1 mouse cellular context compared by ENCODE assay signal in the genomic region with DNA sequence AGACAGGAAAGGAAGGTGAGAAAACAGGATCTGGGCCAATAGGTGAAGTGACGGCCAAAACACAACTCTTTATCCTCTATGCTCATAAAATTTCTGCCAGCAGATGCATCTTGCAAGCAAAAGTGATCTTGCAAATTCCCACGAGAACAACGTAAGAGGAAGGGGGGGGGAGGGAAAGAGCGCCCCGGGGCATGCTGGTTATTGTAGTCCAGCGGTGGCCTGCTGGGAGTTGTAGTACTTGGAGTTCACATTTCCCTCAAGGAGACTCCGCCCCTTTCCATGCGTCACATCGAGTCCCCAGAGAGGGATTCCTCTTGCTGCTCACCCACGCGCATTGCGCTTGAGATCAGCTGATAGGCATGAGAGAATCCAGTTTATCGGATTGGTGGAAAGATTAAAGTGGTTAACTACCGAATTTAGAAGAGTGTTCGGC.
TF ChIP-seq lines count a peak whose summit lies in the region.

No protein-coding gene starts in this region.

TF ChIP-seq in MEL, 35 proteins besides CTCF, POLR2A, EP300 and RAD21 (continued from another document):
- TF ChIP-seq MYB (IDR thresholded peaks at IDR 0.05; ENCODE audit: low read depth, low read length): no peak
- peak; percentile 99 for TF ChIP-seq KAT2A (conservative IDR thresholded peaks at IDR 0.05; ENCODE audit: low read depth, low read length)
- TF ChIP-seq SIN3A (IDR thresholded peaks at IDR 0.05; ENCODE audit: low read length): peak; percentile 96
- TF ChIP-seq MAFK (IDR thresholded peaks at IDR 0.05; ENCODE audit: borderline replicate concordance, low read depth, low read length): no peak
- peak; percentile 94 for TF ChIP-seq TBP (IDR thresholded peaks at IDR 0.05; ENCODE audit: low read depth, low read length)
- TF ChIP-seq E2F4 (IDR thresholded peaks at IDR 0.05; ENCODE audit: borderline replicate concordance, low read depth, low read length): no peak
- TF ChIP-seq TCF12 (IDR thresholded peaks at IDR 0.05; ENCODE audit: low read depth, low read length): peak; percentile 67
- TF ChIP-seq NELFE (IDR thresholded peaks at IDR 0.05; ENCODE audit: low read depth, low read length): peak; percentile 90
- TF ChIP-seq NRF1 (IDR thresholded peaks at IDR 0.05; ENCODE audit: insufficient read depth, low read depth, low read length, poor library complexity, severe bottlenecking): peak; percentile 71
- no peak for TF ChIP-seq GABPA (IDR thresholded peaks at IDR 0.05; ENCODE audit: low read depth, low read length)
- no peak for TF ChIP-seq TAL1 (IDR thresholded peaks at IDR 0.05; ENCODE audit: low read length)
- TF ChIP-seq UBTF (IDR thresholded peaks at IDR 0.05; ENCODE audit: borderline replicate concordance, insufficient read depth, low read depth, low read length): no peak
- peak; percentile 90 for TF ChIP-seq ZMIZ1 (IDR thresholded peaks at IDR 0.05; ENCODE audit: low read depth, low read length)
- TF ChIP-seq USF2 (IDR thresholded peaks at IDR 0.05; ENCODE audit: borderline replicate concordance in 1 of 2, insufficient read depth in 1 of 2, low read depth in 1 of 2, low read length in 2 of 2): no peak
- TF ChIP-seq ETS1 (IDR thresholded peaks at IDR 0.05; ENCODE audit: low read depth, low read length): peak; percentile 96
- peak; percentile 100 for TF ChIP-seq MAZ (IDR thresholded peaks at IDR 0.05; ENCODE audit: low read depth, low read length)
- no peak for TF ChIP-seq BHLHE40 (IDR thresholded peaks at IDR 0.05; ENCODE audit: borderline replicate concordance, low read depth, low read length)
- no peak; the same call in 1 of the 2 replicates for TF ChIP-seq POLR2AphosphoS5 (IDR thresholded peaks at IDR 0.05; ENCODE audit: borderline replicate concordance, low read depth, low read length)
- TF ChIP-seq MAX (IDR thresholded peaks at IDR 0.05; ENCODE audit: low read length): no peak; the same call in 1 of the 2 replicates
- no peak for TF ChIP-seq CHD1 (IDR thresholded peaks at IDR 0.05; ENCODE audit: low read depth, low read length)
- no peak for TF ChIP-seq ZC3H11A (IDR thresholded peaks at IDR 0.05; ENCODE audit: low read depth, low read length)
- peak; percentile 98 for TF ChIP-seq CHD2 (IDR thresholded peaks at IDR 0.05; ENCODE audit: low read length)
- no peak for TF ChIP-seq JUND (IDR thresholded peaks at IDR 0.05; ENCODE audit: low read depth, low read length)
- TF ChIP-seq MXI1 (IDR thresholded peaks at IDR 0.05; ENCODE audit: low read depth, low read length): peak; percentile 91
- TF ChIP-seq SMC3 (IDR thresholded peaks at IDR 0.05; ENCODE audit: low read depth, low read length): no peak
- peak; percentile 100 for TF ChIP-seq HCFC1 (IDR thresholded peaks at IDR 0.05; ENCODE audit: low read depth, low read length)
- peak; percentile 92 for TF ChIP-seq ELF1 (IDR thresholded peaks at IDR 0.05; ENCODE audit: low read depth, low read length)
- peak; percentile 90 for TF ChIP-seq POLR2AphosphoS2 (IDR thresholded peaks at IDR 0.05; ENCODE audit: low read length)
- peak; percentile 69; the same call in 1 of the 2 replicates for TF ChIP-seq USF1 (IDR thresholded peaks at IDR 0.05; ENCODE audit: low read depth, low read length)
- peak; percentile 82 for TF ChIP-seq GATA1 (IDR thresholded peaks at IDR 0.05; ENCODE audit: low read depth, low read length)
- no peak for TF ChIP-seq ZNF384 (IDR thresholded peaks at IDR 0.05; ENCODE audit: low read depth, low read length)
- no peak for TF ChIP-seq ZKSCAN1 (IDR thresholded peaks at IDR 0.05; ENCODE audit: low read depth, low read length)
- TF ChIP-seq RCOR1 (IDR thresholded peaks at IDR 0.05; ENCODE audit: low read depth, low read length): no peak
